Mouse (Mus musculus) testis, adult 2 months (tissue): ENCODE measurements around the gene Kif1b.
"Not testable (repeated sequence)": the region's sequence is repeated elsewhere in the genome, so short reads cannot be mapped to it uniquely, and the experiment has no call there.

Experiments used
- CTCF ChIP-seq: fragments of 200-500 bp; IDR thresholded peaks from 2 replicates; pipeline ENCODE4 v1.5.1; 2012; ENCODE audit warnings: low read depth, mild to moderate bottlenecking, inconsistent platforms, low read length, moderate library complexity; ENCODE audit not compliant: control insufficient read depth, insufficient read depth, insufficient replicate concordance
- POLR2A ChIP-seq: fragments of 200-500 bp; IDR thresholded peaks from 2 replicates; pipeline ENCODE4 v1.6.1; 2012; ENCODE audit warnings: low read depth, mild to moderate bottlenecking, inconsistent platforms, low read length, moderate library complexity; ENCODE audit not compliant: control insufficient read depth

- TF ChIP-seq POLR2A, CTCF: not testable (repeated sequence)
These were observed 137.6 kb downstream of the Kif1b start for GRCm38 (mm10) chr4:149169926-149170325.
